Mouse (Mus musculus) bone marrow macrophage, adult 2 months (primary cell): ENCODE results near the gene Olfr522. TPM values are rescaled to one million over a fixed set of nuclear protein-coding genes. Genes with fewer than 3 reads are reported as not detected.

Source experiments
- H3K27ac ChIP-seq: 2 replicates; pipeline ENCODE4 v1.5.1; 2012; ENCODE audit warnings: low read depth, low read length; ENCODE audit not compliant: insufficient read depth
- H3K4me1 ChIP-seq: 2 replicates; pipeline ENCODE4 v1.6.1; 2012; ENCODE audit warnings: low read length; ENCODE audit not compliant: control insufficient read depth, insufficient read depth
- H3K4me3 ChIP-seq: 2 replicates; pipeline ENCODE4 v1.5.1; 2012; ENCODE audit warnings: mild to moderate bottlenecking, low read length, moderate library complexity; ENCODE audit not compliant: insufficient read depth
- CTCF ChIP-seq: IDR thresholded peaks from 2 replicates; pipeline ENCODE4 v1.5.1; 2012; ENCODE audit warnings: low read depth, mild to moderate bottlenecking, low read length, moderate library complexity
- POLR2A ChIP-seq: IDR thresholded peaks from 2 replicates; pipeline ENCODE4 v1.6.1; 2012; ENCODE audit warnings: mild to moderate bottlenecking, low read depth, low read length, borderline replicate concordance
- polyA plus RNA-seq: library from polyadenylated mRNA; stranded (reverse); fragments of >200 nt; gene quantifications from 2 replicates; pipeline ENCODE4 v1.2.4, GENCODE M21; 2012; ENCODE audit not compliant: missing spikeins, insufficient read depth, insufficient read length

The Olfr522 gene
- polyA plus RNA-seq, 1 experiment: not detected

- TF ChIP-seq CTCF (no peak), POLR2A (no peak)
- Histone ChIP-seq H3K27ac (no peak overlapping the region), H3K4me3 (no peak overlapping the region), H3K4me1 (no peaks in the 10 kb centered on the region)
Observed at GRCm38 (mm10) chr7:140190435-140190834, 25.9 kb upstream of the Olfr522 start.

- TF ChIP-seq POLR2A: no peak
- no peak for TF ChIP-seq CTCF
- no peak overlapping the region for H3K27ac ChIP-seq
- no peak overlapping the region for H3K4me3 ChIP-seq
- H3K4me1 ChIP-seq: no peaks in the 10 kb centered on the region
Observed at GRCm38 (mm10) chr7:140188391-140189328, 24.1 kb upstream of the Olfr522 start.

GRCm38 (mm10) chr7:140187721-140188390, 23.3 kb upstream of the Olfr522 start:
- H3K4me1 ChIP-seq: no peaks in the 10 kb centered on the region
- no peak overlapping the region for H3K4me3 ChIP-seq
- H3K27ac ChIP-seq: no peak overlapping the region
- TF ChIP-seq POLR2A (no peak), CTCF (no peak)

- H3K4me1 ChIP-seq: no peaks in the 10 kb centered on the region
- H3K27ac ChIP-seq: no peak overlapping the region
- TF ChIP-seq CTCF (no peak), POLR2A (no peak)
- no peak overlapping the region for H3K4me3 ChIP-seq
Observed at GRCm38 (mm10) chr7:140186646-140187620, 22.4 kb upstream of the Olfr522 start.

- Histone ChIP-seq H3K4me1 (no peaks in the 10 kb centered on the region), H3K27ac (no peak overlapping the region), H3K4me3 (no peak overlapping the region)
- TF ChIP-seq CTCF: no peak
- no peak for TF ChIP-seq POLR2A
Observed at GRCm38 (mm10) chr7:140184206-140184605, 19.6 kb upstream of the Olfr522 start.

- no peaks in the 10 kb centered on the region for H3K4me1 ChIP-seq
- no peak overlapping the region for H3K27ac ChIP-seq
- TF ChIP-seq POLR2A: no peak
- TF ChIP-seq CTCF: no peak
- no peak overlapping the region for H3K4me3 ChIP-seq
Observed at GRCm38 (mm10) chr7:140180692-140181091, 16.1 kb upstream of the Olfr522 start.

- no peak overlapping the region for H3K4me3 ChIP-seq
- TF ChIP-seq CTCF (no peak), POLR2A (no peak)
- H3K4me1 ChIP-seq: no peaks in the 10 kb centered on the region
- H3K27ac ChIP-seq: no peak overlapping the region
Observed at GRCm38 (mm10) chr7:140179176-140179575, 14.6 kb upstream of the Olfr522 start.

- Histone ChIP-seq H3K4me1 (no peaks in the 10 kb centered on the region), H3K27ac (no peak within 1 kb of the TSS), H3K4me3 (no peak within 1 kb of the TSS)
- TF ChIP-seq CTCF (no peak), POLR2A (no peak)
Observed at GRCm38 (mm10) chr7:140172936-140173335, 8.4 kb upstream of the Olfr522 start, which contains the start of gene Olfr523. Olfr523 (plus strand) TSS chr7:140173217.

- TF ChIP-seq POLR2A (no peak), CTCF (no peak)
- Histone ChIP-seq H3K4me3 (no peak overlapping the region), H3K27ac (no peak overlapping the region), H3K4me1 (no peaks in the 10 kb centered on the region)
Observed at GRCm38 (mm10) chr7:140170863-140171262, 6.3 kb upstream of the Olfr522 start.

- H3K27ac ChIP-seq: no peak overlapping the region
- no peaks in the 10 kb centered on the region for H3K4me1 ChIP-seq
- no peak overlapping the region for H3K4me3 ChIP-seq
- no peak for TF ChIP-seq POLR2A
- no peak for TF ChIP-seq CTCF
Observed at GRCm38 (mm10) chr7:140169386-140169785, 4.8 kb upstream of the Olfr522 start.
